8 mouse cellular contexts compared by ENCODE assay signal in the genomic region with DNA sequence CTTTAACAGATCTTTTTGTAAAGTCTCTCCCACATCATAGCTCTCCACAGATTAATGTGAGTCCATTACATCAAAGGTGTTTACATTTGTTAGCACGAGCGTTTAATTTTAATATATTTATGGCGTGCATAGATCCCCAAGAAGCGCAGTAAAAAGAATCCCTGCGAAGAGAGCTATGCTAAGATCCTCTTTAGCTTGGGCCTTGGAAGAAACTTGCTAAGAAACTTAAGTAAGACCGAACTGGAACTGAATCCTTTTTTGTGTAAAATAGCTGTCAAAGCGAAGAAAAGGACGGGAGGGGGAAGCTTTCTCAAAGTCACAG. TPM values are rescaled to one million over a fixed set of nuclear protein-coding genes. Genes with fewer than 3 reads are reported as not detected.
A peak's percentile ranks its signal among the peaks of the same experiment; 100 is the strongest.
DNase-seq lines count a peak whose midpoint lies in the region; ATAC-seq and TF ChIP-seq lines count a peak whose summit lies in the region.

No protein-coding gene starts in this region.

- H3K4me3 ChIP-seq in cortical plate, adult 2 months (ENCODE audit: insufficient read depth, low read length) = peak overlapping the region; percentile 31
- H3K4me3 ChIP-seq in hindbrain, embryonic 15.5 days = peak overlapping the region; percentile 42
- peak overlapping the region; percentile 44 for H3K4me3 ChIP-seq in midbrain, embryonic 15.5 days
- no peak overlapping the region for H3K4me3 ChIP-seq in lung, adult 2 months (replicated peaks; ENCODE audit: extremely low read depth, low read depth, low read length)

- no peaks in the 10 kb centered on the region for H3K36me3 ChIP-seq in hindbrain, embryonic 15.5 days
- H3K36me3 ChIP-seq in midbrain, embryonic 15.5 days (replicated peaks) = no peaks in the 10 kb centered on the region

- no peaks in the 10 kb centered on the region for H3K4me1 ChIP-seq in cortical plate, adult 2 months (ENCODE audit: control insufficient read depth, insufficient read depth, low read length)
- H3K4me1 ChIP-seq in hindbrain, embryonic 15.5 days (replicated peaks) = peaks cover 10% of the 10 kb centered on the region
- H3K4me1 ChIP-seq in midbrain, embryonic 15.5 days = peaks cover 11% of the 10 kb centered on the region
- H3K4me1 ChIP-seq in lung, adult 2 months (ENCODE audit: control insufficient read depth, insufficient read depth, low read length) = no peaks in the 10 kb centered on the region

- H3K27me3 ChIP-seq in hindbrain, embryonic 15.5 days = peaks cover 16% of the 10 kb centered on the region; the same call in 1 of the 2 replicates
- peaks cover 11% of the 10 kb centered on the region for H3K27me3 ChIP-seq in midbrain, embryonic 15.5 days (replicated peaks)

- H3K9ac ChIP-seq in hindbrain, embryonic 15.5 days = no peak overlapping the region; the same call in 1 of the 2 replicates
- no peak overlapping the region for H3K9ac ChIP-seq in midbrain, embryonic 15.5 days

- no peak for ATAC-seq in hindbrain, embryonic 15.5 days (ENCODE audit: low FRiP score, low read depth)
- no peak for ATAC-seq in midbrain, embryonic 15.5 days (replicated peaks)

- peak; percentile 28 for DNase-seq in kidney, adult 9 months
- no peak for DNase-seq in kidney, postnatal 4 days
- no peak for DNase-seq in gastrocnemius, postnatal 10 days
- DNase-seq in adrenal gland, postnatal 36 days = no peak
- no peak for DNase-seq in lung, adult 2 months

- TF ChIP-seq CTCF in cortical plate, adult 2 months (IDR thresholded peaks at IDR 0.05; ENCODE audit: extremely low read depth, insufficient read depth, low read length) = no peak
- no peak for TF ChIP-seq CTCF in lung, adult 2 months (IDR thresholded peaks at IDR 0.05; ENCODE audit: insufficient read depth, low read length)

- no peak overlapping the region for H3K27ac ChIP-seq in cortical plate, adult 2 months (ENCODE audit: insufficient read depth, low read length)
- no peak overlapping the region for H3K27ac ChIP-seq in hindbrain, embryonic 15.5 days (replicated peaks)
- no peak overlapping the region for H3K27ac ChIP-seq in midbrain, embryonic 15.5 days

- H3K9me3 ChIP-seq in hindbrain, embryonic 15.5 days = no peaks in the 10 kb centered on the region
- H3K9me3 ChIP-seq in midbrain, embryonic 15.5 days = no peaks in the 10 kb centered on the region

- no peak for TF ChIP-seq POLR2A in cortical plate, adult 2 months (IDR thresholded peaks at IDR 0.05; ENCODE audit: extremely low read depth, insufficient read depth, low read length)
- no peak for TF ChIP-seq POLR2A in lung, adult 2 months (IDR thresholded peaks at IDR 0.05; ENCODE audit: borderline replicate concordance, extremely low read depth, low read depth, low read length)

- H3K4me2 ChIP-seq in hindbrain, embryonic 15.5 days = peak overlapping the region; percentile 82
- H3K4me2 ChIP-seq in midbrain, embryonic 15.5 days = peak overlapping the region; percentile 81

- WGBS in hindbrain, embryonic 15.5 days = 8% methylated on average over 8 of the region's 8 CpGs
- WGBS in midbrain, embryonic 15.5 days = 5% methylated on average over 8 of the region's 8 CpGs
- 33% methylated on average over 8 of the region's 8 CpGs for WGBS in lung, adult 2 months

RNA-seq across cellular contexts. Expression of gene Slc25a21, which starts 1.0 kb away (rescaled TPM):
- polyA plus RNA-seq in cortical plate, adult 2 months (2012; rRNA removed) = 0.47 and 0.77 TPM in 2 replicates
- 0.10 and 0.33 TPM in 2 replicates for polyA plus RNA-seq in hindbrain, embryonic 15.5 days (2015; fragmentation: Nextera tagmentation; extraction: Ambion mirVana)
- 0.12 and 0.46 TPM in 2 replicates for polyA plus RNA-seq in midbrain, embryonic 15.5 days (2015; fragmentation: Nextera tagmentation; extraction: Ambion mirVana)
- under 1 TPM; 0.35 to 0.54 TPM for total RNA-seq in gastrocnemius, postnatal 10 days (2021)
- total RNA-seq in adrenal gland, postnatal 36 days (2021) = under 1 TPM; 0.26 to 0.69 TPM
- polyA plus RNA-seq in lung, adult 2 months (2012; rRNA removed) = 0.04 TPM in 1 of 2 replicates, not detected in the other

RNA-seq across cellular contexts. Expression of gene Prps1l3, which starts 34.0 kb away (rescaled TPM):
- 7.6 and 9.4 TPM in 2 replicates for polyA plus RNA-seq in cortical plate, adult 2 months (2012; rRNA removed)
- 24.7 and 28.1 TPM in 2 replicates for polyA plus RNA-seq in hindbrain, embryonic 15.5 days (2015; fragmentation: Nextera tagmentation; extraction: Ambion mirVana)
- 28.7 and 30.7 TPM in 2 replicates for polyA plus RNA-seq in midbrain, embryonic 15.5 days (2015; fragmentation: Nextera tagmentation; extraction: Ambion mirVana)
- total RNA-seq in gastrocnemius, postnatal 10 days (2021) = 10 to 100 TPM; 22.0 to 27.7 TPM
- total RNA-seq in adrenal gland, postnatal 36 days (2021) = 10 to 100 TPM; 33.9 to 39.0 TPM
- polyA plus RNA-seq in lung, adult 2 months (2012; rRNA removed) = 10.4 and 11.1 TPM in 2 replicates

RNA-seq across cellular contexts. Expression of gene Mipol1, which starts 34.0 kb away (rescaled TPM):
- 4.2 and 4.5 TPM in 2 replicates for polyA plus RNA-seq in cortical plate, adult 2 months (2012; rRNA removed)
- polyA plus RNA-seq in hindbrain, embryonic 15.5 days (2015; fragmentation: Nextera tagmentation; extraction: Ambion mirVana) = 4.1 and 4.9 TPM in 2 replicates
- polyA plus RNA-seq in midbrain, embryonic 15.5 days (2015; fragmentation: Nextera tagmentation; extraction: Ambion mirVana) = 4.3 and 4.6 TPM in 2 replicates
- total RNA-seq in gastrocnemius, postnatal 10 days (2021) = 1 to 10 TPM; 5.0 to 6.9 TPM
- total RNA-seq in adrenal gland, postnatal 36 days (2021) = 10 to 100 TPM; 10.3 to 13.3 TPM
- 1.6 and 1.9 TPM in 2 replicates for polyA plus RNA-seq in lung, adult 2 months (2012; rRNA removed)
